Mouse (Mus musculus) small intestine, adult 2 months (tissue): Measurements from ENCODE around the gene Defb45.

Experiments
- CTCF ChIP-seq: fragments of 200-500 bp; IDR thresholded peaks from 2 replicates; pipeline ENCODE4 v1.5.1; 2012; ENCODE audit warnings: low read depth, mild to moderate bottlenecking, control low read depth, inconsistent platforms, low read length, moderate library complexity, mixed read lengths; ENCODE audit not compliant: insufficient replicate concordance, insufficient read length; ENCODE audit errors: extremely low read depth
- POLR2A ChIP-seq: fragments of 200-500 bp; IDR thresholded peaks from 2 replicates; pipeline ENCODE4 v1.6.1; 2012; ENCODE audit warnings: low read depth, mild to moderate bottlenecking, control low read depth, inconsistent platforms, low read length, moderate library complexity

DNA sequence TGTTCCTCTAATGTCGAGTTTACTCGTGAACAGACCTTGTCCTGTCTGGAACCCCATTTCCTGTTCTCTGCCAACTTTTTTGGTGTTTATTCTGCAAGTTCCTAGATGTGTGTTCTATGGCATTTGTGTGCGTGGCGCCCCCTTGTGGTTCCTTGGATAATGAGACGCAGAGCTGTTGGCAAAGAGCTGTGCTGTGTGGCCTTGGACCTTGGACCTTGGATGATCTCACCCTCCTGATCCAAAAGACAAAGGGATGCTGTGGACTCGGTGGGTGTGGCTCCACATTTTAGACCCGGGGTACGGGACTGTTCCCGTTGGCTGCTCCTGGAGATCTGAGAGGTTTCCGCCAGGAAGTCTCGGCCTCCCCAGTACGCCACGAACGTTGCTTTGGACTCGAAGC lies 4.9 kb upstream of the Defb45 start, which contains the start of gene Defb36:
- TF ChIP-seq CTCF, result peak; percentile 40; the same call in 1 of the 2 replicates
- TF ChIP-seq POLR2A, result no peak
